Mouse (Mus musculus): Measurements from ENCODE around the gene Fgf5. TPM values are rescaled to one million over a fixed set of nuclear protein-coding genes. Genes with fewer than 3 reads are reported as not detected.

Fgf5 gene
- polyA plus RNA-seq, 1 experiment from 2014 or later: 0.36 TPM

Other genes with a start within 250 kb of the Fgf5 start
- gene Antxr2, start 223.1 kb upstream of the Fgf5 start, polyA plus RNA-seq (2016; fragmentation: Nextera tagmentation; extraction: Ambion mirVana): 9.2 and 9.5 TPM in 2 replicates
- gene Prdm8, start 87.0 kb upstream of the Fgf5 start, polyA plus RNA-seq (2016; fragmentation: Nextera tagmentation; extraction: Ambion mirVana): 3.0 and 3.2 TPM in 2 replicates
- 0.46 TPM in 1 of 2 replicates, not detected in the other for gene Cfap299, start 75.1 kb downstream of the Fgf5 start, polyA plus RNA-seq (2016; fragmentation: Nextera tagmentation; extraction: Ambion mirVana)